Mouse (Mus musculus) forebrain, embryonic 15.5 days (tissue): ENCODE data around the gene Bricd5. TPM values are rescaled to one million over a fixed set of nuclear protein-coding genes. Genes with fewer than 3 reads are reported as not detected.

ENCODE experiments used
- ATAC-seq: fragments of 200-750 bp; cut with Nextera tagmentation; replicated peaks from 2 replicates; pipeline ENCODE4 v1.8.0; 2017; ENCODE audit warnings: mild to moderate bottlenecking, moderate TSS enrichment, moderate library complexity
- H3K27ac ChIP-seq: fragments of 300-500 bp; sonication (generic); replicated peaks from 2 replicates; pipeline ENCODE4 v1.5.1; 2015; ENCODE audit warnings: mild to moderate bottlenecking, inconsistent platforms
- H3K27me3 ChIP-seq: fragments of 300-500 bp; sonication (generic); 2 replicates; pipeline ENCODE4 v1.6.1; 2015; ENCODE audit warnings: inconsistent platforms
- H3K36me3 ChIP-seq: fragments of 300-500 bp; sonication (generic); 2 replicates; pipeline ENCODE4 v1.6.1; 2015; ENCODE audit warnings: mild to moderate bottlenecking, inconsistent platforms
- H3K4me1 ChIP-seq: fragments of 300-500 bp; sonication (generic); 2 replicates; pipeline ENCODE4 v1.6.1; 2015; ENCODE audit warnings: inconsistent platforms
- H3K4me2 ChIP-seq: fragments of 300-500 bp; sonication (generic); replicated peaks from 2 replicates; pipeline ENCODE4 v1.6.1; 2015; ENCODE audit warnings: mild to moderate bottlenecking, inconsistent platforms
- H3K4me3 ChIP-seq: fragments of 300-500 bp; sonication (generic); 2 replicates; pipeline ENCODE4 v1.5.1; 2015; ENCODE audit warnings: mild to moderate bottlenecking, inconsistent platforms
- H3K9ac ChIP-seq: fragments of 300-500 bp; sonication (generic); replicated peaks from 2 replicates; pipeline ENCODE4 v1.6.1; 2015; ENCODE audit warnings: mild to moderate bottlenecking, inconsistent platforms
- H3K9me3 ChIP-seq: fragments of 300-500 bp; sonication (generic); 2 replicates; pipeline ENCODE4 v1.6.1; 2016; ENCODE audit warnings: inconsistent platforms
- WGBS: fragments of 180-500 bp; shearing (Covaris S2); methylation state at CpG from one replicate; pipeline ENCODE4 v1.1.7; 2015; ENCODE audit warnings: mixed read lengths; 5-methylcytosine and 5-hydroxymethylcytosine counted together
- polyA plus RNA-seq: library from polyadenylated mRNA; unstranded; fragments of >200 nt; fragmentation: Nextera tagmentation; extraction: Ambion mirVana; gene quantifications from 2 replicates; pipeline ENCODE4 v1.2.1, GENCODE M21; 2015

Bricd5 gene
- polyA plus RNA-seq, 1 experiment from 2014 or later = not detected

DNA sequence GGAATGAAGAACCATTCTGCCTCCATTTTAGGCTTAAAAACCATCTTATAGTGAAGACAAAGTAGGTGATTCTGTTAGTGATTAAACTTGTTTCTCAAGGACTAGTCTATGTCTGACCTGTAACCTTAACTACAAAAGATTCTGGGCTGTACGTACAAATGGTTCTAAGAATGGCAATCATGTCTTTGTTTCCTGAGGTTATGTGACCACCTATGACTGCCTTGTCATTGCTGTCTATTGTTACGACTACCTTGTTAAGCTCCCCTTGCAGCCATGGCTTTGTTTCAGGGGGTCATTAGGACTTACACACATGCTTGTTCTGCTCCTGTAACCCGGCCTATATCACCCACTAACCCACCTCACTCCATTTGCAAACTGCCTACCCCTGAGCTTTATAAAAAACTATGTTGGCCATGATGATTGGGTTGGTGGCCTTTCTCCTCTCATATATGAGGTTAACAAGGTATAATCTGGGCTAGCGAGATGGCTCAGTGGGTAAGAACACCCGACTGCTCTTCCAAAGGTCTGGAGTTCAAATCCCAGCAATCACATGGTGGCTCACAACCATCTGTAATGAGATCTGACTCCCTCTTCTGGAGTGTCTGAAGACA, 4.9 kb upstream of the Bricd5 start:
- 87% methylated on average over 5 of the region's 5 CpGs for WGBS
- no peak overlapping the region for H3K4me2 ChIP-seq
- no peaks in the 10 kb centered on the region for H3K9me3 ChIP-seq
- H3K36me3 ChIP-seq = no peaks in the 10 kb centered on the region
- no peak overlapping the region for H3K27ac ChIP-seq
- no peak overlapping the region for H3K9ac ChIP-seq
- H3K4me3 ChIP-seq = no peak overlapping the region
- no peak for ATAC-seq
- peaks cover 31% of the 10 kb centered on the region for H3K4me1 ChIP-seq
- H3K27me3 ChIP-seq = no peaks in the 10 kb centered on the region

DNA sequence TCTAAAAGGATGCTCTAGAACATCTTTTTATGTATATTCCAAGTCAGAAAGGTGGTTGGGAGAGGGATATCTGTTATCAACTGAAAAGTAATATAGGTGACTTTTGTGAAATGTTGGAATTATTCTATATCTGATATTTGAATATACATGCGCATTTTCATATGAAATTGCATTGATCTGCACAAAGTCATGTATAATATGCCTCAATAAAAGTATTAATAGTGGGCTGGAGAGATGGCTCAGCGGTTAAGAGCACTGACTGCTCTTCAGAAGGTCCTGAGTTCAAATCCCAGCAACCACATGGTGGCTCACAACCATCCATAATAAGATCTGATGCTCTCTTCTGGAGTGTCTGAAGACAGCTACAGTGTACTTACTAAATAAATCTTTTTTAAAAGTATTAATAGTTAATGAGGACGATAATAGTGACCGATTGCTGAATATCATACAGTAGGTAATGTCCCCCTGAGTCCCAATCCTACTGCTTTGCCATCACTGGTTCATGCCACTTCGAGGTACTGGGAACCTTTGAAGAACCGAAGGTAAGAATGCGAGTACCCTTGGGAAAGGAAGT, 4.3 kb upstream of the Bricd5 start:
- H3K4me1 ChIP-seq = peaks cover 32% of the 10 kb centered on the region
- H3K9ac ChIP-seq = peak overlapping the region; percentile 73
- H3K4me2 ChIP-seq = peak overlapping the region; percentile 87
- WGBS = 15% methylated on average over 7 of the region's 7 CpGs
- no peaks in the 10 kb centered on the region for H3K9me3 ChIP-seq
- 0 out of 2 replicates have a peak, but pooled peaks cover 5% of the 10 kb centered on the region for H3K36me3 ChIP-seq
- H3K27me3 ChIP-seq = no peaks in the 10 kb centered on the region
- peak overlapping the region; percentile 90 for H3K27ac ChIP-seq
- ATAC-seq = no peak
- peak overlapping the region; percentile 82 for H3K4me3 ChIP-seq

DNA sequence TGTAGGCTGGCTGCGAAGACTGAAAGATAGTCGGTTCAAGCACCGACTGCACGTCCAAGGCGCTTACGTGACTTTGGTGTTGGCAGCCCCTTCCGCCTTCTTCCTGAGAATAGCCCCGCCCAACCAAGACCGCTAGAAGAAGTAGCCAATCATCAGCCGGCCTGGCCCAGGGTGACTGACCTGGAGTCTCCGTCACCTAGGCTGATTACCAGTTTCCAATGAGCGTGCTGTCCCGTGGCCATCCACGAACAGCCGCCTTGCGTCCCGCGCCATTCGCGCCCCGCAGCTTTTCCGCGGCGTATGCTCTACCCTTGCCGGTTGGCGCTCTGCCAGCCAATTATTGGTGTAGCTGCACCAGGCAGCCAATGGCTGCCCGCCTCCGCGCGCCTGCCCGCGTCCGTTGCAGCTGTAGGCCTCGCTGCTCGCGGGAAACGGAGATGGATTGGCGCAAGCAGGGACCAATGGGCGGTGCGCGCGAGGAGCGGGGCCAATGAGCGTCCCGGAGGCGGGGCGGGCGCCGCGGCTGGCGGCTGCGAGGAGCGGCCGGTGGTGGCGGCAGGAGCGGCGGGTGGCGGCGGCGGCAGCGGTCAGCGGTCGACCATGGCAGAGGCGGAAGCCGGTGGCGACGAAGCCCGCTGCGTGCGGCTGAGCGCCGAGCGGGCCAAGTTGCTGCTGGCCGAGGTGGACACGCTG, 3.6 kb upstream of the Bricd5 start, which contains the start of the genes E4f1 and Pgp:
Gene E4f1 (minus strand): TSS at position 404 of the 693 bp plus-strand sequence.
Gene Pgp (plus strand): TSS at position 483 of the 693 bp plus-strand sequence.
- WGBS = under 1% methylated on average over 56 of the region's 75 CpGs
- Histone ChIP-seq H3K4me3 (peak within 1 kb of the TSS; percentile 82), H3K4me2 (peak within 1 kb of the TSS; percentile 87), H3K27ac (peak within 1 kb of the TSS; percentile 90), H3K4me1 (peaks cover 32% of the 10 kb centered on the region), H3K36me3 (peaks cover 11% of the 10 kb centered on the region; the same call in 1 of the 2 replicates), H3K9ac (peak within 1 kb of the TSS; percentile 75), H3K9me3 (no peaks in the 10 kb centered on the region), H3K27me3 (no peaks in the 10 kb centered on the region)
- peak; percentile 98 for ATAC-seq

DNA sequence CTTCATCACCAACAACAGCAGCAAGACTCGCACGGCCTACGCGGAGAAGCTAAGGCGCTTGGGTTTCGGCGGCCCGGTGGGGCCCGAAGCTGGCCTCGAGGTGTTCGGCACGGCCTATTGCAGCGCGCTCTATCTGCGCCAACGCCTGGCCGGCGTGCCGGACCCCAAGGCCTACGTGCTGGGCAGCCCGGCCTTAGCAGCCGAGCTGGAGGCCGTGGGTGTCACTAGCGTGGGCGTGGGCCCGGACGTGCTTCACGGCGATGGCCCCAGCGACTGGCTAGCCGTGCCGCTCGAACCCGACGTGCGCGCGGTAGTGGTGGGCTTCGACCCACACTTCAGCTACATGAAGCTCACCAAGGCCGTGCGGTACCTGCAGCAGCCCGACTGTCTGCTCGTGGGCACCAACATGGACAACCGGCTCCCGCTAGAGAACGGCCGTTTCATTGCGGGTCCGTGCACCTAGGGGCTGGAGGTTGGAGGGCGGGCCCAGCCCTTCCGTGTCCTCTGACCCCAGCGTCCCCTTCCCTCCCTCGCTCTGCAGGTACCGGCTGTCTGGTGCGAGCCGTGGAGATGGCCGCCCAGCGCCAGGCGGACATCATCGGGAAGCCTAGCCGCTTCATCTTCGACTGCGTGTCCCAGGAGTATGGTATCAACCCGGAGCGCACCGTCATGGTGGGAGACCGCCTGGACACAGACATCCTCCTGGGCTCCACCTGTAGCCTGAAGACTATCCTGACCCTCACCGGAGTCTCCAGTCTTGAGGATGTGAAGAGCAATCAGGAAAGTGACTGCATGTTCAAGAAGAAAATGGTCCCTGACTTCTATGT, 2.8 kb upstream of the Bricd5 start:
- peaks cover 20% of the 10 kb centered on the region for H3K36me3 ChIP-seq
- peak overlapping the region; percentile 87 for H3K4me2 ChIP-seq
- no peaks in the 10 kb centered on the region for H3K9me3 ChIP-seq
- H3K4me3 ChIP-seq = peak overlapping the region; percentile 82
- peak overlapping the region; percentile 75 for H3K9ac ChIP-seq
- H3K4me1 ChIP-seq = peaks cover 32% of the 10 kb centered on the region
- H3K27me3 ChIP-seq = no peaks in the 10 kb centered on the region
- ATAC-seq = peak; percentile 1; the same call in 1 of the 2 replicates
- H3K27ac ChIP-seq = peak overlapping the region; percentile 90
- WGBS = under 1% methylated on average over 66 of the region's 68 CpGs

DNA sequence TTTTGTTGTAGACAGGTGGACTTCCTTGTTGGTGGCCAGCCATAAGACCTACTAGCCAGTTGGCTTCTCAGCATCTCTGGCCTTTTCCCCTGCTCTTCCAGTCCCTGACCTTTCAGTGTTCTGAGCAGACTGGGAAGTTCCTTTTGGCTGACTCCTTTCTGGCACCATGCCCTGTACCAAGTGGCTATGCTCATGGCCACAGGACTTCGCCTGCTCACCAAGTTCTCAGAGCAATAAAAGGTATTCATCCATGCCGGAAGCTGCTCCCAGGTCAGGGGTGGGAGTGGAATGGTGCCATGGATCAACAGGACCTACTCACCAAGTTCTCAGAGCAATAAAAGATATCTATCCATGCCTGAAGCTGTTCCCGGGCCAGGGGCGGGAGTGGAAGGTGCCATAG, 1.2 kb upstream of the Bricd5 start:
- Histone ChIP-seq H3K4me2 (peak overlapping the region; percentile 87; the same call in 1 of the 2 replicates), H3K4me1 (peaks cover 34% of the 10 kb centered on the region), H3K9ac (no peak overlapping the region), H3K36me3 (peaks cover 34% of the 10 kb centered on the region), H3K27ac (no peak overlapping the region), H3K27me3 (no peaks in the 10 kb centered on the region), H3K9me3 (no peaks in the 10 kb centered on the region), H3K4me3 (no peak overlapping the region)
- WGBS = 86% methylated on average over 4 of the region's 4 CpGs
- ATAC-seq = no peak

DNA sequence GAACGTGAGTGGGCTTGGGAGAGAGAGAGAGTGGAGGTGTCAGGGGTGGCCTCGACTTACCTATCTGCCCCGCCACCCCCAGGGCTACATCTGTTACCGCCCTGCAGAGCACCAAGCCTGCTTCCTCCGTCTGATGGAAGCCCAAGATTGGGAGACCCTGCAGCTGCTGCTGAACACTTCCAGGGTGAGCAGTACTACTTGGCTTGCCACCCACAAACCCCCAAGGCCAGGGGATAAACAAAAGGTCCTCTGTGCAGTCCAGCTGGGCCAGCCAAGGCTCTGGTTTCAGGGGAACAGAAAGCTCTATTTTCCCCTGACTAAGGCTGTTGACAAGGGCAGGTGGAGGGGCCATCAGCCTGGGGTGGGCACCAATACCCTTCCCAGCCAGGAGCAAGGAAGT, 873 bp downstream of the Bricd5 start:
- H3K9me3 ChIP-seq = no peaks in the 10 kb centered on the region
- no peak overlapping the region for H3K4me2 ChIP-seq
- H3K27me3 ChIP-seq = no peaks in the 10 kb centered on the region
- no peak for ATAC-seq
- no peak overlapping the region for H3K27ac ChIP-seq
- H3K4me1 ChIP-seq = peaks cover 44% of the 10 kb centered on the region
- WGBS = 83% methylated on average over 5 of the region's 5 CpGs
- H3K36me3 ChIP-seq = peaks cover 34% of the 10 kb centered on the region
- no peak overlapping the region; the same call in 1 of the 2 replicates for H3K9ac ChIP-seq
- H3K4me3 ChIP-seq = no peak overlapping the region

DNA sequence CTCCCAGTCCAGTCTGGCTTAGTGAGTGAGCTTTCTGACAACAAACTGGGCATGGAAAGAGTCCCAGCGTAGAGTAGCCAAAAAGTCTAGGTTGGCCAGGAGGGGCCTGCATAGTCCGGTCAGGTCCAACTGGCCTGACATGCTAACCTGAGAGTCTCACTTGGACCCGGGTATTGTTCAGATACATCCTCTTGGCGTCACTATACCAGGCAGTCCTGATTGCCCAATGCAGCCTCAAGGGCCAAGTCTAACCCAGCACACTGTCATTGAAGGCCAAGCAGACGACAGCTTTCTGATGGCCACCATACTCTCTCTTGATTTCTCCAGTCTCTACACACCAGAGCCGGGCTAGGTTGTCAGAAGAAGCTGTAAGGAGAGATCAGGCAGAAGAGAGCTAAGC, 1.9 kb downstream of the Bricd5 start:
- no peak overlapping the region for H3K4me3 ChIP-seq
- peaks cover 46% of the 10 kb centered on the region for H3K4me1 ChIP-seq
- H3K27me3 ChIP-seq = no peaks in the 10 kb centered on the region
- no peak overlapping the region for H3K4me2 ChIP-seq
- no peak for ATAC-seq
- H3K9me3 ChIP-seq = no peaks in the 10 kb centered on the region
- 96% methylated on average over 6 of the region's 6 CpGs for WGBS
- H3K36me3 ChIP-seq = peaks cover 34% of the 10 kb centered on the region
- H3K9ac ChIP-seq = no peak overlapping the region
- H3K27ac ChIP-seq = no peak overlapping the region

DNA sequence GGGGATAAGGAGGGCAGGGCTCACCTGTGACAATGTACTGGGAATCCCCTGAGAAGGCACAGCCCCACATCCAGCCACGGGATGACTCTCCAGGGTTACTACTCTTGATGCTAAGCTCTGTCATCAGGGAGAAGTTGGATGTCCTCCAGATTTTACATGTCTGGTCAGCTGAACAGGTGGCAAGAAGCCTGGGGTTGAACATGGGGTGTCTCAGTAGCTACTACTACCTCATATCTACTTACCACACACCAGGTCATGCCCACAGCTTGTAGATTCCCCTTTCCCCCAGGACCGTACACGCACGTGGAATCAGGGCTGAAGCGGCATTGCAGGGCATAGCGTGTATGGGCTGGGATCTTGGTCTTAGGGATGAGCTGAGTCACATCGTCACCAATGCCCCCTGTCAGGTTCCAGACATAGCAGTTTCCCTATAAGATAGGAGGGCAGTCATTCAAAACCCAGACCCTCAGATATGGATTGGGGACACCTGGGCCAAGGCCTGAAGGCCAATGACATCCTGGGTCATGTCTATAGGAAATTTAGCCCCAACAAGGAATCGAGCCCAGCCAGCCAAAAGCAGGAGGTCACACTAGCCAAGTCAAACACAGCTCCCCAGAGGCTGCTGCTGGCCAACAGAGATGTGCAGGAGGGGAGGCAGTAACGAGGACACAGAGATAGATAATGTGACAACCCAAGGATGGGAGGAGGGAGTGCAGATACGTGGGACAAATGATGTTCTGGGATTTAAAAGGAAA, 2.5 kb downstream of the Bricd5 start:
- ATAC-seq = no peak
- H3K4me2 ChIP-seq = no peak overlapping the region
- H3K36me3 ChIP-seq = peaks cover 34% of the 10 kb centered on the region
- peaks cover 41% of the 10 kb centered on the region for H3K4me1 ChIP-seq
- no peak overlapping the region for H3K9ac ChIP-seq
- H3K27me3 ChIP-seq = no peaks in the 10 kb centered on the region
- no peaks in the 10 kb centered on the region for H3K9me3 ChIP-seq
- H3K27ac ChIP-seq = no peak overlapping the region
- 94% methylated on average over 10 of the region's 10 CpGs for WGBS
- H3K4me3 ChIP-seq = no peak overlapping the region

DNA sequence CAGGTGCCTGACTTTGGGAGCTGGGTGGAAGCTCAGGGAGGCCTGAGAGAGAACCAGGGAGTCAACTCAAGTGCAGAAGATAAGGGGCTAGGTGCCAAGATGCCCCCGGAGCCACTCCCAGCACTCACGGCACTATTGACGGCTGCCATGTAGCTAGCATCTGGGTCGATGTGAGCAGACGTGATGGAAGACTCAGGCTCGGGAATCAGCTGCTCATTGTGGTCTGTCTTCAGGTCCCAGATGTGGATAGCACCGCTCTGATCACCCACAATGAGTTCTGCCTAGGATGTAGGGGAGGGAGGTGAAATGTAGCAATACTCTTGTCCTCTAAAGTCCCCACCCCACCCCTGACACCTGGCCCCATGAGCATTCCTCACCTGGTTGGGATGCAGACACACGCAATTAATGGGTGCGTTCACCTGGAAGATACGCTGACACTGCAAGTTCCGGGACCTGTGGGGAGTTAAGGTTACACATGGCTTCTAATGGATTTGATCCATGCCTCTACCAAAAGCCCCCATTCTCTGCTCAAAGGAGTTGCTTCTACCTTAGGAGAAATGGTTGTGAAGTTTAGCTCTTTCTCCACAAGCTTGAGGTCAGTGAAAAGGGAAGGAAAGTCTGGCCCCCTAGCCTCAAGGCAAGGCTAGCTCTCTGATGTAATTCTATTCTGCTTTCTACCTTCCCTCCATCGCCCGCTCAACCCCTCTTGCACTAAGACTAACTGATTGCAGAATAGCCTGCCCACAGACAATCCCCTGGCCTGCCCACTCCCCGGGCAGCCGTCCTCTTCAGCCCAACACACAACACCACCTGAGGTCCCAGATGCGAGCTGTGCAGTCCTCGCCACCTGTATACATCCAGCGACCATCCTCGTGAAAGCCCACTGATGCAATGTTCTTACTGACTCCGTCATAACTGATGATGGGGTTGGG, 3.6 kb downstream of the Bricd5 start:
- Histone ChIP-seq H3K4me1 (peaks cover 29% of the 10 kb centered on the region), H3K4me3 (no peak overlapping the region), H3K9ac (0 out of 2 replicates have a peak overlapping the region, but pooled peaks have one; percentile 10), H3K27me3 (no peaks in the 10 kb centered on the region), H3K27ac (no peak overlapping the region), H3K4me2 (peak overlapping the region; percentile 53), H3K36me3 (peaks cover 34% of the 10 kb centered on the region), H3K9me3 (no peaks in the 10 kb centered on the region)
- WGBS = 90% methylated on average over 20 of the region's 20 CpGs
- no peak for ATAC-seq

DNA sequence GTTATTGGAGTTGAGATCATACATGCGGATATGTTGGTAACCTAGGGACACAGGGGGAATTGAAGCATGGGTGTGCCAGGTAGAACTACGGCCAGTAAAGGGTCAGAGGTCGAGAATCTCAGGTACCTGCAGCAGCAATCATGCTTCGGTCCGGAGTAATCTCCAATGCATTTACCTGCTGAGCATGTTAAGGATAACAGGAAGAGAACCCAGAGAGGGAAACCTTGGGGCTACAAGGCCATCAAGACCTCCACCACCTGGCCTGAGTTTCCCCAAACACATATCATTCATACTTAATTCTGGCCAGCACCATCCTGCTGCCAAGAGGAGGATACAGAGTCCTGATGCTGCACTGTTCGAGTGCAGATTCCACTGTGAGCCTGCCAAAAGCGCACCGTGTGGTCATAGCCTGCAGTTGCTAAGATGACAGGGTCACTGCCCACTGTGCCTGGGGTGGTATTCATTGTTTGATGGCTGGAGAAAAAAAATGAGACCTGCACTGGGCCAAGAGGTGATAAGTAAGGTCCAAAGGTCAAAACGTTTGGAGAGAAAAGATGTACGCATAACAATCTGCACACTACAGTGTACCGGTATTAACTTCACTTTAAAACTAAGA, 4.4 kb downstream of the Bricd5 start:
- Histone ChIP-seq H3K4me2 (peak overlapping the region; percentile 53), H3K4me3 (peak overlapping the region; percentile 90), H3K9me3 (no peaks in the 10 kb centered on the region), H3K4me1 (peaks cover 22% of the 10 kb centered on the region), H3K27ac (no peak overlapping the region), H3K27me3 (no peaks in the 10 kb centered on the region), H3K36me3 (peaks cover 34% of the 10 kb centered on the region), H3K9ac (peak overlapping the region; percentile 92)
- 53% methylated on average over 11 of the region's 11 CpGs for WGBS
- ATAC-seq = peak; percentile 19; the same call in 1 of the 2 replicates
